Mouse (Mus musculus) frontal cortex, postnatal 36 days (tissue): ENCODE data around the gene Stk38.
"Not testable (repeated sequence)": the region's sequence is repeated elsewhere in the genome, so short reads cannot be mapped to it uniquely, and the experiment has no call there.

Experiments
- DNase-seq, 2 experiments: peaks; one replicate each; pipeline ENCODE4 v3.0.0; 2022; ENCODE audit warnings: low spot score in 2 of 2

The Stk38 gene

GRCm38 (mm10) chr17:29039351-29039750 is 31.6 kb upstream of the Stk38 start:
- DNase-seq: no peak

DNA sequence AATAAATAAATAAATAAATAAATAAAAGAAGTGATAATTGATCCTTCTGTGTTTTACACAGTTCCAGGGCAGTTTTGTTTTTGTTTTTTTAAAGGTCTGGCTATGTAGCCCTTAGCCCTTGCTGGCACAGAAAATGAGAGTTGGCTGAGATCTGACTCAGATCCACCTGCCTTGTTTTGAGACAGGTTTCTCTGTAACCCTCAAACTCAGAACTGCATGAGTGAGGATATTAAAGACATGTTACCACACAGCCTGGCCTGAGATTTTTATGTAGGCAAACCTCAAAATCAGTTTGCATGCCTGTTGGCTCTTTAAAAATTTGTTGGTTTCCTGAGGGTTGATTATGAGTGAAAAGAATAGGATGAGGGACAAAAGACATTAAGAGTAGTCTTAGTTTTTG is 27.7 kb upstream of the Stk38 start:
- DNase-seq: no peak

GRCm38 (mm10) chr17:29034264-29034663 is 26.5 kb upstream of the Stk38 start:
- no peak for DNase-seq

GRCm38 (mm10) chr17:29033569-29034061 is 25.8 kb upstream of the Stk38 start:
- no peak for DNase-seq

GRCm38 (mm10) chr17:29032274-29033069 is 24.7 kb upstream of the Stk38 start, which contains the start of gene Srsf3:
Gene Srsf3 (plus strand): TSS chr17:29032628.
- DNase-seq: peak; percentile 98 to 99

DNA sequence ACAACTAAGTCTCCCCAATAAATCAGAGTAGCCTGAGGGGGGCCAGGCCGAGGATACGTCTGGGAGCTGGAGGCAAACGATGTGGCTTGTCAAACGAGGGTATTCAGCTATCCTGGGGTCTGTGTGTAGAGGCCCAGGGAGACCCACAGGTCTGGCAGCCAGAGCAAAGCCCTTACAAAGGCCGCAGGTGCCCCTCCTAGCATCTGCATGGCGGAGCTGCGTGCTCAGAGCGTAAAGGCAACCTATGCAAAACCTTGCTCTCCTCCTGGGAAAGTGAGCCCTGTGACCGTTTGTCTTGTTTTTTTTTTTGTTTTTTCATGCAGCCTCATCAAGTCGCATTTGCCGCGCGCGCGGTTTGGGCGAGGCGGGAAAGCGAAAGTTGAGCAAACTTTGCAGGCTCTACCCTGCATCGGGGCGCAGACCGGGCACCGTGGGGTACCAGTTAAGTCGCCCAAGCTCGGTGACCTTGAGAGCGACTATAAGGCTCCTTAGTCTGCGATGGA is 24.0 kb upstream of the Stk38 start:
- DNase-seq: no peak

DNA sequence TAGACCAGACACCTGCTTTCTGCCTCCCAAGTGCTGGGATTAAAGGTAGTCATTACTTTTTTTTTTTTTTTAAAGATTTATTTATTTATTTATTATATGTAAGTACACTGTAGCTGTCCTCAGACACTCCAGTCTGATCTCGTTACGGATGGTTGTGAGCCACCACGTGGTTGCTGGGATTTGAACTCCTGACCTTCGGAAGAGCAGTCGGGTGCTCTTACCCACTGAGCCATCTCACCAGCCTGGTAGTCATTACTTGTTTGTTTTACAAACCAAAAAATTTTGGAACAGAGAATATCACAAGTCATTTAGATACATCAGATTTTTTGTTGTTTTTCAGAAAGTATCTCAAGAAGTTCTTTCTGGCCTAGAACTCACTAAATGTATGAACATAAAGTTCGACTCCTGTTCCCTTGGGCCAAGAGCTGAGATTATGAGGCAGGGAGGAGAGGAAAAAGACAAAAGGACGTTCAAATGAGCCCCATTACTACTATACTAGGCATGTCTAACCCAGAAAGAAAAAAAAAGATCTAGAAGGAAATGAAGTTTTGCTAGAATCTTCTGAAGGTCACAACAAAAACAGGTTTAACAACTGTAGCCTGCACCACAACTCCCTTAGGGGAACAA is 23.4 kb upstream of the Stk38 start:
- not testable (repeated sequence) for DNase-seq

DNA sequence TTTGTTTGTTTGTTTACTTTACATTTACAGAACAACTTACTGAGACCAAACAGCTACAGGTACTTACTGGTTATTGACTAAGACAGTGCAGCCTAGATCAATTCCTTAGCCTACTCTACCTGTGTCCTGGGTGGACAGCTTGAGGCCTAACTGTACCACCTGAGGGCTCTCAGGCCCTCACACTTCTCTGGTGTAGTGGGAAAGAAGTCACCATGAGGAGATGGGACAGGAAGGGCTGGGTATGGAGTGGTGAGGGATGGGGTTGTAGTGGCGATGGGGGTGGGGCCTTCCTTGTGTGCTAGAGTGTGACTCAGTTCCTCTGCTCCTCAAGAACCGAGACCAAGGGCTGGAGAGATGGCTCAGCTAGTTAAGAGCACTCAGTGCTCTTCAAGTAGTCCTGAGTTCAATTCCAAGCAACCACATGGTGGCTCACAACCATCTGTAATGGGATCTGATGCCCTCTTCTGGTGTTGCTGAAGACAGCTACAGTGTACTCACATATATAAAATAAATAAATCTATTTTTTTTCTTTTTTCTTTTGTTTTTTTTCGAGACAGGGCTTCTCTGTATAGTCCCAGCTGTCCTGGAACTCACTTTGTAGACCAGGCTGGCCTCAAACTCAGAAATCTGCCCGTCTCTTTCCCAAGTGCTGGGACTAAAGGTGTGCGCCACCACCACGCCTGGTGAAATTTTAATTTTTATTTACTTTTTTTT is 22.7 kb upstream of the Stk38 start:
- DNase-seq: no peak

- no peak for DNase-seq
These were observed 19.0 kb upstream of the Stk38 start for GRCm38 (mm10) chr17:29026652-29027356.

DNA sequence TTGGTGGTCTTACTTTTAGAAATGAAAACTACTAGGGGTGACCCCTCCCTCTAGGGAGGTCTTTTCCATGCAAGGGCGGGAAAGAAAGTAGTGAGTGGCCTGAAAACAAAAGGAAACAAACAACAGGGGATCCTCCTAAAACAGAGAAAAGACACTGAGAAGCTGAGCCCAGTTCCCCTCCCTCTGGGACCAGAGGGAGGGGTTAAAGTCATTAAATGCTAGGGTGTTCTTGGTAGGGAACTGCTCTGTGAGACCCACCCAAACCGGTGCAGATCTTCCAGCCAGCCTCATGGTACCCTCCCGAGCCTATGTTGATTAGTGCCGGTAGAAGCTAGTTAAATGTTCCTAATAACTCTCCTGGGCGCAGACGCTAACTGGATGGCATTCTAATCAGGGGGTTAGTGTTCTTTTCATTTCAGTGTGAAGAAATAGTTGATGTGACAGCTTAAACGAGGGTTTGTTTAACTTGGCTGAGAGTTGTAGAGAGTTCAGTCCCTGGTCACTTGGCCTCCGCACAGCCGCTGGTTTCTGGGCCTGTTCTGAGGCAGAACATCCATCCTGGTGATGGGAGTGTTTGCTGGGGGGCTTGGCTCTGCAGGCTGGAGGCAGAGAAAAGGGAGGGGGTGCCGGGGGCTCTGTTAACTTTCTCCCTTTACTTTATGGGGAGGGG is 17.2 kb upstream of the Stk38 start:
- DNase-seq: no peak

GRCm38 (mm10) chr17:29024047-29024892 is 16.5 kb upstream of the Stk38 start:
- no peak for DNase-seq

DNA sequence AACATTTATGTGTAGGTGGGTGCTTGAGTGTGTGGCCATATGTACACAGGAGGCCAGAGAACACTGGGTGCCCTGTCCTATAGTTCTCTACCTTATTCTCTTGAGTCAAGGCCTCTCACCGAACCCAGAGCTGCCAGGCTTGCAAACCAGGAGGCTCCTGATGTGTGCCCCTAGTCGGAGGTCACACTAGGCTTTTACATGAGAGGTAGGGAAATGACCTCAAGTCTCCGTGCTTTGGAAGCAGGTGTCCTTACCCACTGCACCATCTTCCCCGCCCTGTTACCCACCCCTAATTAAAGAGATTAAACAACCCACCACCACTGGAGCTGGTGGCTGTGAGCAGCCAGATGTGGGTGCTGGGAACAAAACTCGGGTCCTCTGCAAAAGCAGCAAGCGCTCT is 15.6 kb upstream of the Stk38 start:
- DNase-seq: no peak

- no peak for DNase-seq
These were observed 14.5 kb upstream of the Stk38 start for GRCm38 (mm10) chr17:29022230-29022819.

DNA sequence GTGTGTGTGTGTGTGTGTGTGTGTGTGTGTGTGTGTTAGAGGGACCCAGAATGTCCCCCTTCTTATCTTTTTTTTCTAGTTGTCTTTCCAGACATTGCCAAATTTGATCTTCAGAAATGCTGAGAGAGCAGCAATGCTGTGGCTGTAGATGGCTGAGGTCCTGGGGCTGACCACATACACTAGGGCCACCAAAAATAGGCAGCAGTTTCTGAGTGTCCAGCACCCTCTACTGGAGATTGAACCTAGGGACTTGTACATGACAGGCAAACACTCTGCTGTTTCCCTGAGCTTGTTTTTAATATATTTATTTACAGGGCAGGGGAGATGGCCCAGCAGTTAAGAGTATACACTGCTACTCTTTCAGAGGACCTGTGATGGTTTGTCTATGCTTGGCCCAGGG is 12.6 kb upstream of the Stk38 start:
- DNase-seq: no peak

- no peak for DNase-seq
These were observed 11.6 kb upstream of the Stk38 start for GRCm38 (mm10) chr17:29019391-29019790.

GRCm38 (mm10) chr17:29018292-29018984 is 10.6 kb upstream of the Stk38 start:
- no peak for DNase-seq

- DNase-seq: no peak
These were observed 8.9 kb upstream of the Stk38 start for GRCm38 (mm10) chr17:29016705-29017104.

DNA sequence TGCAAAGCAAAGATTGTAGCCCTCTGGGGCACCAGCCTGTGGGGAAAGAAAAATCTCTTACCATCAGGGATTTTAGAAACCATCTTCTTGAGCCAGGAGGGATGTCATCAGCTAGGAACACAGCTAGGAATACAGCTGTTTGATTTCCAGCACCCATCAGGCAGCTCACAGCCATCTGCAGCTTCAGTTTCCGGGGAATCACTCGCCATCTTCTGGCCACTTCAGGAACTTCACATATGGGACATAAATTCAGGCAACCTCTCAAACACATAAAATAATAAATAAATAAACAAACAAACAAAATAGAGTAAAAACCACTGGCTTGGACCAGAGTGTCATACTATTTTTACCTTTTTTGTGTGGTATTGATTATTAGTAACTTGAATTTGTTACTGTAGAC is 7.8 kb upstream of the Stk38 start:
- DNase-seq: no peak

- no peak for DNase-seq
These were observed 6.4 kb upstream of the Stk38 start for GRCm38 (mm10) chr17:29014235-29014634.
